Mouse (Mus musculus): ENCODE data around the gene 4933430I17Rik.

- TF ChIP-seq CTCF (IDR thresholded peaks at IDR 0.05; ENCODE audit: control insufficient read depth, insufficient read depth, insufficient read length) = no peak
- no peak for TF ChIP-seq USF1 (IDR thresholded peaks at IDR 0.05; ENCODE audit: low read depth)
- no peak for TF ChIP-seq CEBPB (IDR thresholded peaks at IDR 0.05; ENCODE audit: low read depth)
- no peak for TF ChIP-seq MYOG (IDR thresholded peaks at IDR 0.05; ENCODE audit: control insufficient read depth, extremely low read depth, insufficient read length)
- TF ChIP-seq FOSL1 (IDR thresholded peaks at IDR 0.05; ENCODE audit: insufficient read depth, low read length, poor library complexity, severe bottlenecking) = no peak
These were observed 32.5 kb upstream of the 4933430I17Rik start for GRCm38 (mm10) chr4:62492682-62493081.
